Mouse (Mus musculus) mesoderm, embryonic 11.5 days (tissue): ENCODE results near the gene Gfy.
"Not testable (repeated sequence)": the region's sequence is repeated elsewhere in the genome, so short reads cannot be mapped to it uniquely, and the experiment has no call there.

Source experiments
- DNase-seq: peaks from one replicate; pipeline ENCODE4 v3.0.0-alpha.2; 2012; ENCODE audit warnings: low read depth, low spot score

Gfy gene

DNA sequence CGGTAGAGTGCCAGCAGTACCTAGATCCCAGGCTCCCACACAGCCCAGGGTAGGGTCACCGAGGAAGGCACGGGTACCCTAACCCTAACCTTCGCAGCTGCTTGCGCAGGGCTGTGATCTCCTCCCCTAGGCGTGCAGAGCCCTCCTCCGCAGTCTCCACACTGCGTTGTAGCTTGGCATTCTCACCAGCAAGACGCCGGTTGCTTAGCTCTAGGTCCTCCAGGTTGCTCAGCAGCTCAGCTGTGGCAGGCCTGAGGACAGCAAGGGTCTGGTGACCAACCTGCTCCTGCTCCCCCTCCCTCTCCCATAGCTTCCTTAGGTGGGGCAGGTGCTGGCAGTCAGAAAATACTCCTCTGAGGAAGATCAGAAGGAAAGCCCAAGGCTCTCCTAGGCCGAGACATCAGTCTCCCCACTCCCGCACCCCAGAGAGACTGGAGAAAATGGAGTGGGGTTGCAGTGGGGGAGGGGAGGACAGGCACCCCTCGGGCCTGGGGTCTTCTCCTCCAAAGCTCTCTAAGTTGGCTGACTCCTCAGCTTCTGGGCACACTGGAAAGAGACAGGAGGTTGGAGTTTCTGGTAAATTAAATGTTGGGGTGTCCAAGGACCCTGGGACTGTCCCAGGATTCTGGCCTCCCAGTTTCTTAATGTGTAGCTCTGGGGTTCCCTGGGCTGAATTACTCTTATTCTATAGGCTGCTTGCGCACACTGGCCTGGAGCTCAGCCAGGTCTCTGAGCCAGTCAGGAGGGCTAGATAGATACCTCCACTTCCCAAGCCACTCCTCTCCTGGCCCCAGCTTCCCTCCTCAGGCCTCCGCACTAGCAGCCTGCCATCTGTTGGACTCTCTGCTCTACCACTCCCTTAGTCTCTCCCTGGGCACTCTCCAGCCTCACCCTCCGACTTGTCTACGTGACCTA lies 14.8 kb upstream of the Gfy start:
- DNase-seq = no peak

GRCm38 (mm10) chr7:45193406-45193805 lies 14.0 kb upstream of the Gfy start:
- DNase-seq = no peak

DNA sequence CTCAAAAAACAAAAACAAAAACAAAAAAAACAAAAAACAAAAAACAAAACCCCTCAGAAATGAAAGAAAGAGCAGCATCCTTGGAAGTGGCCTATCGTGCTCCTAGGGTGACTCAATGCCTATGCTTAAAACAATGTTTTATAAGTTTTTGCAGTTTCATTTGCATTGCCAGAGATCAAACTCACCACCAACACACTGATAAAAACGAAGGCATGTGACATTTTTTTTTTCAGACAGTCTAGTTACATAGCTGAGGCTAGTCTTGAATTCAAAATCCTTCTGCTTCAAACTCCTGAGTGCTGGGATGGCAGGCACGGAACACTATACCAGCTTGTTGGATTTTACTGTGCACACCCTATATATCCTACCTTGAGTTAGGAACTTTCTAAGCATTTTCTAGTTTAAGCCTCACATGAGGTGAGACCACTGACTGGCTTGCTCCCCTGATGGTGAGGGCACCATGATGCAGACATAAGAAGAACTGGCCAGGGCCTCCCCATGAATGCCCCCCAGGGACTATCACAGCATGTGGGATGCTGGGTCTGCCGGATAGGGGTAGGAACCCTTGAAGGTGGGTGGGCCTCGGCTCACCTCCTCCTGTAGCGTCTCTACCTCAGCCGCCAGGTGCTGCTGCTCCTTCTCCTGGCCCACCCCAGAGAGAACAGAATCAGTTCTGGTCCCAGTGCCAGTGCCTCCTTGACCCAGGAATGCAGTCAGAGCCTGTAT lies 13.4 kb upstream of the Gfy start:
- DNase-seq = no peak

- peak; percentile 68 for DNase-seq
Measured at GRCm38 (mm10) chr7:45191803-45192363, 12.5 kb upstream of the Gfy start.

DNA sequence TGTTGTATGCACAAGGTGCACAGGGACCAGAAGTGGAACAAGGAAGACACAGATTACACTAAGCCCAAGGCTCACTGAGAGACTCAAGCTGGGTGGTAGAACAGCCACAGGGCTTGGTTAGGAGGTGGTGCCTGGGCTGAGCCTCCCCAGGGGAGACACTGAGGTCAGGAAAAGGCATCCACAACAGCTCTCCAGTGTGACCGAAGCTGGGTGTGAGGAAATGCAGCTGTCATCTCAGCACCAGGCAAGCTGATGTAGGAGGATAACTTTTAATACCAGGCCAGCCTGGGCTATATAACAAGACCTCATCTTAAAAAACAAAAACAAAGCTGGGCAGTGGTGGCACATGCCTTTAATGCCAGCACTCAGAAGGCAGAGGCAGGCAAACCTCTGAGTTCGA lies 11.8 kb upstream of the Gfy start:
- DNase-seq = no peak

DNA sequence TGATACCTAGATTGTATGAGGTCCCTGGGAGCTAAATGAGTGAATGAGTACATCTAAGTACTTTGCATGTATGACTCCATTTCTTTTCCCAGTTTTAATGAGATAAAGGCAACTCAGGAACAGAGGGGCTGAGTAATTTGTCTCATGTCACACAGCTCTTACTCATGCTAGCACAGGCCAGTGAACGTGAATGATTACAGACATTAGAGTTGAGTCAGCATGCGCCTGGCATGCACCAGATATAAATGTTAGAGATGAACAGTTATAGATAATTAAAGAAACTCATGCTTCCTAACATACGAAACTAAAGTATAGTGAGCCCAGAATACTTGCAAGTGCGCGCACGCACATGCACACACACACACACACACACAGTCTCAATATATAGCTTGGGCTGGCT lies 10.8 kb upstream of the Gfy start:
- DNase-seq = no peak

- DNase-seq = no peak
Measured at GRCm38 (mm10) chr7:45189600-45189999, 10.2 kb upstream of the Gfy start.

DNA sequence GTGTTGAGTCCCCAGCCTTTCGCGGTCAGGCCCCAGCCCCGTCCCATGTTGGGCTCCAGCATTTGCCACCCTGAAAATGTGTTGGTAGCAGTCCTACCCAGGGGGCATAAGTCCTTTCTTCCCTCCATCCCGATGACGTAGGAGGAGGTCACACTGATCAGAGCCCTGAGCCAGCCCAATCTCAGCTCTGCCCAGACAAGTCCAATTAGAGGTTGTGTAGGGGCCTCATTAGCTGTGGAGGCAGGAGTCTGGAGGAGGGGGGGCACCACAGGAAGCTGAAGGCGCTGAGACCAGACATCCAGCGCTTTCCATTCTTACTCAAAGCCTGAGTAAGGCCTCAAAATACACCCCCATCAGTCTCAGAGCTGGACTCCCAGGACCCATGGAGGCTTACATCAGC lies 6.6 kb upstream of the Gfy start:
- no peak for DNase-seq

- no peak for DNase-seq
Measured at GRCm38 (mm10) chr7:45183672-45184071, 4.3 kb upstream of the Gfy start.

- DNase-seq = no peak
Measured at GRCm38 (mm10) chr7:45182606-45183005, 3.2 kb upstream of the Gfy start.

DNA sequence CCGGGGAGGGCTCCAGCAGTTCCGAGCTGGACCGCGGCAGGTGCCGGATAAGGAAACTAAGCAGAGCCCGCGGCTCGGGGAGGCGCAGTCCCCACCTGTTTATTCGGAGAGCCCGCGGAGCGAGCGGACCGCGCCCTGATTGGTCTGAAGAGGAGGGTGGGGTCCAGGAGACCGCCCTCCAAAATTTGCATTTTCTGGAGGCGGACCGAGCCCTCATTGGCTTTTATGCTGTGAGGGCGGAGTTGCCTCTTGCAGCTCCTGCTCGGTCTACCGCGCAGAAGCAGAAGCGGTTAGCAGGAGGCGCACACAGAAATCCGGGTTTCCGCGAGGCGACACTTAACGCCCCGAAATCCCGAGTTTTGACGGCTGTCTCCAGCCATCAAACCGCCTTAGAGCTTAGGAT lies 2.8 kb upstream of the Gfy start:
- peak; percentile 91 for DNase-seq

GRCm38 (mm10) chr7:45181540-45181939 lies 2.2 kb upstream of the Gfy start:
- no peak for DNase-seq

DNA sequence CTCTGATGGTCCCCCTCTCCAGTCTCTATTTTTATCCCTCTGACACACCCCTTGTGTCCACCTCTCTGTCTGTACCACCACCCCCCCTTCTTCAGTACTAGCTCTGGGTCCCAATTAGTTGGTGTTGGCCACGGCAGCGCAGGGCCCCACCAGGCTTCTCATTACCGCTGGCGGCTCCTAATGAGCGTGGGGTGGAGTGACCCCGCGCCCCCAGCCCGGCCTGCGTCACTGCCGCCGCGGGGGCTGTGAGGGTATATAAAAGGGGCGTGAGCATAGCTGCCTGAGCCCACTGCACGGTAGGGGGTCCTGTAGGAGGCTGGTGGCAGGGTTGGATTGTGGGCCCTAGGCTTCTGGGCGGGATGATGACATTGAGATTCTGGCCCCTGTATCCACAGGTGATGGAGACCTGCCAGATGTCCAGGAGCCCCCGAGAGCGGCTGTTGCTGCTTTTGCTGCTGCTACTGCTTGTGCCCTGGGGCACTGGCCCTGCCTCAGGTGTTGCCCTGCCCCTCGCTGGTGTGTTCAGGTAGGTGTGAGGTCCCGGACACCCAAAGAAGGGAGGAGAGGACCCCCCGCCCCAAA lies 1.6 kb upstream of the Gfy start, which contains the start of gene Pth2:
TSS of gene Pth2 (plus strand) at position 100 of the 582 bp plus-strand sequence.
- no peak for DNase-seq

GRCm38 (mm10) chr7:45178550-45178949 lies 819 bp downstream of the Gfy start:
- no peak for DNase-seq

DNA sequence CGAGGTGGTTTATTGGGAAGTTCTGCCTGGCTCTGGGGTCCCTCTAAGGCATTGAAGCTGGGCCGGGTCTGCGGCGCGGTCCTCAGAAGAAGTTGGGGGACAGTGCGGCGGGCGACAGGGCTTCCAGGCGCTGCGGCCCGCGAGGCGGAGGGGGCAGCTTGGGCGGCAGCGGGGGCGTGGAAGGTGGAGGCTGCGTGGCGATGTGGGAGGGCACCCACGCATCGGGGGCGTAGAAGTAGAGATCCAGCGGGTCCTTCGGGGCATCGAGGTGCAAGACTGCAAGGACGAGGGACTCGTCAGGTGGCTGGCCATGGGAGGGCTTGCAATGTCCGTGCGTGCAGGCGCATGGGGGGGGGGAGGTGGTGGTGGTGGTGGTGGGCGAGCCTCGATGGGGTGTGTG lies 3.0 kb downstream of the Gfy start:
- no peak for DNase-seq

- DNase-seq = no peak
Measured at GRCm38 (mm10) chr7:45175929-45176328, 3.4 kb downstream of the Gfy start.

GRCm38 (mm10) chr7:45175398-45175797 lies 4.0 kb downstream of the Gfy start:
- DNase-seq = no peak

GRCm38 (mm10) chr7:45174567-45175280 lies 4.6 kb downstream of the Gfy start:
- DNase-seq = no peak

DNA sequence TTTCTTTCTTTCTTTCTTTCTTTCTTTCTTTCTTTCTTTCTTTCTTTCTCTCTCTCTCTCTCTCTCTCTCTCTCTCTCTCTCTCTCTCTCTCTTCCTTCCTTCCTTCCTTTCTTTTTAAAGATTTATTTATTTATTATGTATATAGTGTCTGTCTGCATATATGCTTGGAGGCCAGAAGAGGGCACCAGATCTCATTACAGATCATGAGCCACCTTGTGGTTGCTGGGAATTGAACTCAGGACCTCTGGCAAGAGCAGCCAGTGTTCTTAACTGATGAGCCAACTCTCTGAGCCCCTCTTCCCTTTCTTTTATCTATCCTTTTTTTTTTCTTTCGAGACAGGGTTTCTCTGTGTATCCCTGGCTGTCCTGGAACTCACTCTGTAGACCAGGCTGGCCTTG lies 5.6 kb downstream of the Gfy start:
- not testable (repeated sequence) for DNase-seq

DNA sequence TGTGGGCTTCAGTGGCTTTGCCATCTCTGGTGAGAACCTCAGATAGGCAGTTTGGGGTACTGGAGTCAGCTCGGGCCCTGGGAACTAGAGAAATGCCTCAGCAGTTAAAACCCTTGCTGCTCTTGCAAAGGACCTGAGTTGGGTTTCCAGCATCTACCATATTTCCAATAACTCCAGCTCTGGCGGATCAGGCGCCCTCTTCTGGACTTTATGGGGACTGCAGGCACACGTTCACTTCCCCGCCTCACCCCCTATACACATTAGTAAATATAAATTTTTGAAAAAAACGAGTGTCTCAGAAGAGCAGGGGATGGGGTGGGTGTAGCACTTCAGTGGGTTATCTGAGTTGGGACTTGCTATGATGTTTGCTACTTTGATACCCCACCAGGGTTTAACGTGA lies 6.4 kb downstream of the Gfy start:
- DNase-seq = no peak

- no peak for DNase-seq
Measured at GRCm38 (mm10) chr7:45169495-45169894, 9.9 kb downstream of the Gfy start.

GRCm38 (mm10) chr7:45168656-45169055 lies 10.7 kb downstream of the Gfy start:
- DNase-seq = no peak
